Mouse (Mus musculus) megakaryocyte-erythroid progenitor cell, adult 5-6 weeks (primary cell): ENCODE measurements around the gene Olfr726. TPM values are rescaled to one million over a fixed set of nuclear protein-coding genes. Genes with fewer than 3 reads are reported as not detected.

Experiments used
- ATAC-seq: replicated peaks from 2 replicates; pipeline ENCODE4 v1.8.0; 2016; ENCODE audit warnings: mild to moderate bottlenecking, inconsistent platforms; ENCODE audit not compliant: severe bottlenecking, poor library complexity, low FRiP score, low TSS enrichment
- total RNA-seq, 2 experiments: library from RNA; stranded (forward) in 1 of 2; stranded (reverse) in 1 of 2; fragments of 200-1000, 215-1000 nt in 1 of 2; fragments of >200 nt in 1 of 2; fragmentation: Nextera tagmentation in 1 of 2; gene quantifications; 2 replicates each; pipeline ENCODE4 v1.2.3; 2014 to 2017

Gene Olfr726
- total RNA-seq (2014; fragmentation: Nextera tagmentation) = not detected in 2 replicates
- not detected in 2 replicates for total RNA-seq (2017)

DNA sequence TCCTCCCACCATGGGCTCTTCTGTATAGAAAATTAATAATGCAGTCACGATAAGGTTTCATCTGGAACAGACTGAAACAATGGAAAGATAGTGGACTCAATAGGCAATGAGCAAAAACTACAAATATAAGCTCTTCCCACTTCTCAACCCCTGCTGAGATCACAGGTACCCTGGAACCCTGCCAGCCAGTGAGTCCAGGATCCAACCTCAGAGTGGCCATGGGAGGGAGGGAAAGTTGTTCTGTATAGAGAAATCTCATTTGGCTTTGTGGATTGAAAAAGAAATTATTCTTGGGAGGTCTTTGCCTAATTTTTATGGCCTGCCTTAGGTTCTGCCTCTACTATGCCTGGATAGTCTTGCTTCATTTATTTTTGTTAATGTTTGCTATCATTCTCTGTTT, at the start of gene Olfr726:
Olfr726 (minus strand) TSS at position 101 of the 400 bp plus-strand sequence.
- ATAC-seq = no peak

DNA sequence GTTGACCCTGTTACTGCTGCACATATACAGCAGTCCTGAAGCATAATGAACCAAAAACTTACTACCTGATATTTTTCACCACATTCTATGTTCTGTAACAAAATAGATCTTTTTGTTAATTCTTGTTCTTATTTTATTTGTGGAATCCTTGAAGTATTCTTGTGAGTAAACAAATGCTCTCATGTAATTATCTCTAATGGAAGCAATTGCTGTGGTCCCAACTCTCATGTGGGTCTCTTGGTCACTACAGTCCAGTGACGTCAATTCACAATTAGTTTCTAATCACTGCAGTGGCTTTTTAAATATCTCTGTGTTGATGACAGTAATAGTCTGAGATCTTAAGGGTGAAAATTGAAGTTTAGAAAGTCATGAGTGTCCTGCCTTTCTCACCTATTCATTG, 32.1 kb upstream of the Olfr726 start, which contains the start of gene Olfr727:
Olfr727 (plus strand) TSS at position 301 of the 400 bp plus-strand sequence.
- no peak for ATAC-seq

DNA sequence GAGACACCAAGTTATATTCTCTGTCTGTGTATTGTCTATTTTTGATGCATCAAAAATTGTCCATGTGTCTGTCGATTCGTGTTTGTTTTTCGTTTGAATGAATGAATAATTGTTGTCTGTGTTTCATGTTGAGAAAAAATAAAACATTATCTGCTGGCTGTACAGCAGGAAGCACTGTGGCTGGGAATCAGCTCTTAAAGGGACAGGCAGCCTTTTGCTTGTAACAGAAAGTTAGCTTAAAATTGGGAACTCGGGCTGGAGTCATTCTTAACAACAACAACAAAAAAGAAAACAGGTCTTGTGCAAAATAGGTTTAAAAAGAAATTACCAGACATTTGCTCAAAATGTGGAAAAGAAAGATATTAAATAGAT, 28.0 kb downstream of the Olfr726 start:
- ATAC-seq = peak; percentile 42

DNA sequence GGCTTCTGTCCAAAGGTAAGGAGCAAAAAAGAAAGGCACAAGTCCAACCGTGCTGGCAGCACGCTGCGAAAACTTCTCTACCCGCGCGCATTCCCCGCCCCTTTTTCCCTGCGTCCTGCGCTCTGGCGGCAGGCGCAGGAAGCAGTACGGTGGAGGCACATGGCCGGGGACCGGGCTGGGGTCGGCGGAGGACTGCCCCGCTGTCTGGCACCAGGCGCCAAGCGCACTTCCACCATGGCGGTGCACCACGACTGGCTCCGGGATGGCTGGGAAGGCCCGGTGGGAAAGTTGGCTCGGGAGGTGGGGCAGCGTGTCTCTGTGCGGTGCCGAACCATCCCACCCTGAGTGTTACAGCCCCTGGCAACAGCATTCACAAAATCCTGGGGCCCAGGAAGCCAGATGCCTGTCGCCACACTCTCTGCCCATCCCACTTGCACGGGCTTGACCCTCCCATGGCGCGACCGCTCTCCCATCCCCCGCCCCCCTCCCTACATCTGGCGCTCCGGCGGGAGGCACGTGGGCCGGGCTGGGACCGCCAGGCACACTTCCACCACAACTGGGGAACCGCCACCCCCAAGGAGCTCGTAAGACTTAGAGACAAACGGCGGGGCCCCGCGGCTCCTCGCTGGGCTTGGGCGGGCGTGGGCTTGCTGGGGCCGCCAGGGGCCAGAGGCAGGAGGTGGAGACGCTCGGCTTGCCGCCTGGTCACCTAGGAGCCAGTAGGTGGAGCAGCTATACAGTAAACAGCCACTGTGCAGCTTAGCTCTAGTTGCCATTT, 28.6 kb downstream of the Olfr726 start:
- ATAC-seq = peak; percentile 99

DNA sequence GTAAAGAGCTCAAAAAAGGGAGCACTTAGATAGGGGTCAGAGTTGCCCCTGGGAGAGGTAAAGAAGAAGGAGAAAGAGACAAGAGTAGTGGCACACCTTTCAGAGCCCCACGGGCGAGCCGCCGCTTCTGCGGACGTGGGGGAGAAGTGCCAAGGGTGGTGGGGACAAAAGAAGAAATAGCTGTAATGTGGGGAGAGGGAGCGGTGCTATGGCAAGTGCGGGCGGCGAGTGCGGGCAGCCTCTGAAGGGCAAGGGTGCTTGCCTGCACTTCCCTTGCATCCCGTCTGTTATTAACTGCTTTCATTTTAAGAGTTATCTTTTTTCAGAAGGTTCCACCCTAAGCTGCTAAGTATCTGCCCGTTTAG, 29.2 kb downstream of the Olfr726 start:
- peak; percentile 48 for ATAC-seq

DNA sequence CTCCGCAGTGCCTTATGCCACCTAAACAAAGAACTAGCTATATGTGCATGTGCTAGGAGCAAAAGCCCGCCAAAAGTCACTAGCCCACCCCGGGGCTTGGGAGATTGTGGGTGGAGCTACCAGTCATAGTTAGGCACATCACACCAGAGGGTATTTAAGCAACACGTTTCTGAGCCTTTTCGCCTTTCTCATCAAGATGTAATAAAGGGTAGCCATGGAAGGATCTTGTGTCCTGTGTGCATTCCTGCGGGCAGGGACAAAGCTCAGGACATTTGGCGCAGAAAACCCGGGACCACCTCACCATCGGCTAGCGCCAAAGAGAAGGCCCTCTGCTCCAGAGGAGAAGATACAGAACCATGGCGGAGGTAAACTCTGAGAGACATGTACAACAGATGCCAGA, 29.6 kb downstream of the Olfr726 start:
- ATAC-seq = no peak

DNA sequence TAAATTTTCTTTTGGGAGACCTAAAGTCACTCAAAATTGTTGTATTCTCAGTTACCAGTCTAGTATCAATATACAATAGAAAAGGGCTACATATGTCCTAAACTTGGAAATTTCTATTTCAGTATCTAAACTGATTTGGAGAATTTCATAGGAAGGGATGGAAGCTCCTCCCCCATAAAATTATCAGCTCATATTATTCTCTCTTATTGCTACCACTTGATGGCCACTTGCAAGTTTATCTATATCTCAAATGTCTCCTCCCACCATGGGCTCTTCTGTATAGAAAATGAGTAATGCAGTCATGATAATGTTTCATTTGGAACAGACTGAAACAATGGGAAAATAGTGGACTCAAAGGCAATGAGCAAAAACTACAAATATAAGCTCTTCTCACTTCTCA, 50.5 kb downstream of the Olfr726 start, which contains the start of gene Olfr725:
Olfr725 (minus strand) TSS at position 101 of the 400 bp plus-strand sequence.
- no peak for ATAC-seq

Other genes with a start within 250 kb of the Olfr726 start
- not detected in 2 replicates for gene Olfr722, start 189.0 kb downstream of the Olfr726 start, total RNA-seq (2014; fragmentation: Nextera tagmentation)
- not detected in 2 replicates for gene Olfr722, start 189.0 kb downstream of the Olfr726 start, total RNA-seq (2017)
- not detected in 2 replicates for gene Olfr723, start 159.2 kb downstream of the Olfr726 start, total RNA-seq (2014; fragmentation: Nextera tagmentation)
- not detected in 2 replicates for gene Olfr723, start 159.2 kb downstream of the Olfr726 start, total RNA-seq (2017)
- gene Olfr724, start 127.7 kb downstream of the Olfr726 start, total RNA-seq (2014; fragmentation: Nextera tagmentation) = not detected in 2 replicates
- not detected in 2 replicates for gene Olfr724, start 127.7 kb downstream of the Olfr726 start, total RNA-seq (2017)
- gene Olfr725, start 50.6 kb downstream of the Olfr726 start, total RNA-seq (2014; fragmentation: Nextera tagmentation) = not detected in 2 replicates
- gene Olfr725, start 50.6 kb downstream of the Olfr726 start, total RNA-seq (2017) = not detected in 2 replicates
- not detected in 2 replicates for gene Olfr727, start 32.2 kb upstream of the Olfr726 start, total RNA-seq (2014; fragmentation: Nextera tagmentation)
- not detected in 2 replicates for gene Olfr727, start 32.2 kb upstream of the Olfr726 start, total RNA-seq (2017)
- gene Olfr728, start 51.7 kb upstream of the Olfr726 start, total RNA-seq (2014; fragmentation: Nextera tagmentation) = not detected in 2 replicates
- gene Olfr728, start 51.7 kb upstream of the Olfr726 start, total RNA-seq (2017) = not detected in 2 replicates
- gene Olfr729, start 62.0 kb upstream of the Olfr726 start, total RNA-seq (2014; fragmentation: Nextera tagmentation) = not detected in 2 replicates
- not detected in 2 replicates for gene Olfr729, start 62.0 kb upstream of the Olfr726 start, total RNA-seq (2017)
- not detected in 2 replicates for gene Olfr730, start 97.2 kb upstream of the Olfr726 start, total RNA-seq (2014; fragmentation: Nextera tagmentation)
- not detected in 2 replicates for gene Olfr730, start 97.2 kb upstream of the Olfr726 start, total RNA-seq (2017)
- gene Olfr731, start 150.9 kb upstream of the Olfr726 start, total RNA-seq (2014; fragmentation: Nextera tagmentation) = not detected in 2 replicates
- gene Olfr731, start 150.9 kb upstream of the Olfr726 start, total RNA-seq (2017) = not detected in 2 replicates
- gene Olfr732, start 193.3 kb upstream of the Olfr726 start, total RNA-seq (2014; fragmentation: Nextera tagmentation) = not detected in 2 replicates
- not detected in 2 replicates for gene Olfr732, start 193.3 kb upstream of the Olfr726 start, total RNA-seq (2017)
- gene Olfr733, start 210.6 kb upstream of the Olfr726 start, total RNA-seq (2014; fragmentation: Nextera tagmentation) = not detected in 2 replicates
- gene Olfr733, start 210.6 kb upstream of the Olfr726 start, total RNA-seq (2017) = not detected in 2 replicates
- not detected in 2 replicates for gene Olfr734, start 235.8 kb upstream of the Olfr726 start, total RNA-seq (2014; fragmentation: Nextera tagmentation)
- not detected in 2 replicates for gene Olfr734, start 235.8 kb upstream of the Olfr726 start, total RNA-seq (2017)